Mouse (Mus musculus) kidney, postnatal 0 days (tissue): ENCODE data around the gene Dpysl5. TPM values are rescaled to one million over a fixed set of nuclear protein-coding genes. Genes with fewer than 3 reads are reported as not detected.

Source experiments
- ATAC-seq: fragments of 200-750 bp; cut with Nextera tagmentation; replicated peaks from 2 replicates; pipeline ENCODE4 v1.8.0; 2017; ENCODE audit warnings: low read depth, moderate number of reproducible peaks, moderate TSS enrichment, moderate library complexity; ENCODE audit not compliant: low FRiP score
- DNase-seq: peaks from one replicate; pipeline ENCODE4 v3.0.0-alpha.2; 2016; ENCODE audit warnings: low spot score
- H3K27ac ChIP-seq: fragments of 300-500 bp; sonication (generic); 2 replicates; pipeline ENCODE4 v1.5.1; 2014; ENCODE audit warnings: mild to moderate bottlenecking
- H3K27me3 ChIP-seq: fragments of 300-500 bp; sonication (generic); 2 replicates; pipeline ENCODE4 v1.6.1; 2014; ENCODE audit warnings: low read length, mixed read lengths; ENCODE audit not compliant: insufficient read depth
- H3K36me3 ChIP-seq: fragments of 300-500 bp; sonication (generic); 2 replicates; pipeline ENCODE4 v1.6.1; 2014; ENCODE audit warnings: low read length, mixed read lengths; ENCODE audit not compliant: insufficient read depth
- H3K4me1 ChIP-seq: fragments of 300-500 bp; sonication (generic); replicated peaks from 2 replicates; pipeline ENCODE4 v1.6.1; 2014; ENCODE audit warnings: antibody characterized with exemption, low read length, mixed read lengths; ENCODE audit not compliant: insufficient read depth
- H3K4me2 ChIP-seq: fragments of 300-500 bp; sonication (generic); 2 replicates; pipeline ENCODE4 v1.6.1; 2014; ENCODE audit warnings: mild to moderate bottlenecking, low read length, moderate library complexity, mixed read lengths
- H3K4me3 ChIP-seq: fragments of 300-500 bp; sonication (generic); replicated peaks from 2 replicates; pipeline ENCODE4 v1.5.1; 2014; ENCODE audit warnings: low read depth, low read length
- H3K9ac ChIP-seq: fragments of 300-500 bp; sonication (generic); 2 replicates; pipeline ENCODE4 v1.6.1; 2014; ENCODE audit warnings: low read depth, low read length
- H3K9me3 ChIP-seq: fragments of 300-500 bp; sonication (generic); replicated peaks from 2 replicates; pipeline ENCODE4 v1.6.1; 2016; ENCODE audit warnings: low read length, inconsistent platforms, mixed read lengths
- CTCF ChIP-seq: IDR thresholded peaks from 2 replicates; pipeline ENCODE4 v1.5.1; 2016; ENCODE audit warnings: antibody characterized with exemption, low read depth, mild to moderate bottlenecking, moderate library complexity
- WGBS: fragments of 180-500 bp; shearing (Covaris S2); extraction: QIAGEN DNeasy Blood & Tissue Kit; methylation state at CpG from one replicate; pipeline ENCODE4 v1.1.7; 2014; 5-methylcytosine and 5-hydroxymethylcytosine counted together
- polyA plus RNA-seq: library from polyadenylated mRNA; unstranded; fragments of >200 nt; fragmentation: Nextera tagmentation; extraction: Ambion mirVana; gene quantifications from 2 replicates; pipeline ENCODE4 v1.2.1, GENCODE M21; 2015

The Dpysl5 gene
- polyA plus RNA-seq, 1 experiment from 2014 or later = 2.1 TPM

DNA sequence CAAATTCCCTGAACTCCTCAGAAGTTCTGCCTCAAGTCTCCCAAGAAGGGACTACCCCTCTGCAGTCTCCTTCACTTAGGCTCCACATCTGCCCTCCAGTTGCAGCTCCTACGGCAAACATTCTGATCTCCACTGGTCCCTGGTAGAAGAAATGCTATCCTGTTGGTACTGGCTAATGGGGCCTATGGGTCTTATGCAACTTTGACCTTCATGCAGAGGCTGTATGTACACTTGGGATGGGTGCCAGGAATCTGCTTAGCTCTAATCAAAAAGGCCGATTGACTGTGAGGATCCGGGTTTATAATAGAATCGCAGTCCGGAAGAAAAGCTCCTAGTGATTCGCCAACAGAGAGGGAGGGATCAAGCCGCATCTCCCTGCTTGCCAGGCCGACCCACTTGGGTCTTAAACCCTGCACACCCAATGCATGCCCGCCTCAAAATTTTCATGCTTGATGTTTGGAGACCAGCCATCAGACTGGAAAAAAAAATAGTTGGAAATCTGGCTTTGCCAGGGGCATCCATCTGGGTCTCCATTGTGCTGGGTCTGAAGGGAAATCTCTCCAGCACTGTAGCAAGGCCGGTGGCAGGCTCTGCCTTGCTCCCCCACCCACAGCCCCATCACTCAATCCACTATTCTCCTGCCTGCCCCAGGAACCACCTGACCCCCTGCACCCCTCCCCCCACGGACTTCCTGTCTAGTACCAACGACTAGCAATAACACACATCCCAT, 38.4 kb downstream of the Dpysl5 start:
- no peak overlapping the region for H3K4me3 ChIP-seq
- H3K9ac ChIP-seq = no peak overlapping the region
- no peak overlapping the region for H3K4me2 ChIP-seq
- WGBS = 78% methylated on average over 12 of the region's 12 CpGs
- no peaks in the 10 kb centered on the region for H3K27me3 ChIP-seq
- ATAC-seq (no peak), DNase-seq (no peak)
- H3K9me3 ChIP-seq = no peaks in the 10 kb centered on the region
- no peaks in the 10 kb centered on the region for H3K36me3 ChIP-seq
- H3K27ac ChIP-seq = no peak overlapping the region
- H3K4me1 ChIP-seq = no peaks in the 10 kb centered on the region; the same call in 1 of the 2 replicates
- no peak for TF ChIP-seq CTCF

GRCm38 (mm10) chr5:30751071-30751470, 39.7 kb downstream of the Dpysl5 start:
- 74% methylated on average over 5 of the region's 5 CpGs for WGBS
- no peaks in the 10 kb centered on the region; the same call in 1 of the 2 replicates for H3K4me1 ChIP-seq
- H3K27ac ChIP-seq = no peak overlapping the region
- DNase-seq = no peak
- no peak overlapping the region for H3K4me3 ChIP-seq
- no peaks in the 10 kb centered on the region for H3K36me3 ChIP-seq
- no peaks in the 10 kb centered on the region for H3K9me3 ChIP-seq
- H3K9ac ChIP-seq = no peak overlapping the region
- no peak overlapping the region for H3K4me2 ChIP-seq
- no peaks in the 10 kb centered on the region for H3K27me3 ChIP-seq
- ATAC-seq = no peak
- no peak for TF ChIP-seq CTCF

- Histone ChIP-seq H3K9ac (no peak overlapping the region), H3K27me3 (no peaks in the 10 kb centered on the region), H3K4me3 (no peak overlapping the region), H3K27ac (no peak overlapping the region), H3K36me3 (no peaks in the 10 kb centered on the region), H3K4me2 (no peak overlapping the region), H3K9me3 (no peaks in the 10 kb centered on the region), H3K4me1 (no peaks in the 10 kb centered on the region; the same call in 1 of the 2 replicates)
- DNase-seq (no peak), ATAC-seq (no peak)
- TF ChIP-seq CTCF = no peak
- WGBS = 78% methylated on average over 4 of the region's 4 CpGs
These were observed 41.8 kb downstream of the Dpysl5 start for GRCm38 (mm10) chr5:30753128-30753527.

DNA sequence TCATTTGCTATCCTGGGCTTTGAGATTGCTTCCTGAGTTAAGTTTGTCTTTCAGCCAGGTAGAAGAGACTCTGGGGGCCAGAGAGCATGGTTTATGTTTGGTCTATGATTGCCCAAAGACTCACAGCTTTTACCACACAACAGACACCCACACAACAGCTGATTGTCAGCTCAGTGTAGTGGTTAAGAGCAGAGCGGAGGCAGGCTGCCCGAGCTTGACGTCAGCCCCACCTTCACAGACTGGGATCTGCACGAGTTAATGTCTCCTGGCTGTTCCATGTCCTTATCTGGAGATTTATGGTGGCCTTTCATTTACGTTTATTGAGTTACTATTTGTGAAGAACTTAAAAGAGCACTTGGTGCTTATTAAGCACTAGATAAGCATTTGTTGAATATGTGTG, 43.9 kb downstream of the Dpysl5 start:
- Histone ChIP-seq H3K4me1 (no peaks in the 10 kb centered on the region), H3K27ac (no peak overlapping the region), H3K36me3 (no peaks in the 10 kb centered on the region), H3K9me3 (no peaks in the 10 kb centered on the region), H3K4me3 (no peak overlapping the region), H3K4me2 (no peak overlapping the region), H3K9ac (no peak overlapping the region), H3K27me3 (no peaks in the 10 kb centered on the region)
- ATAC-seq (no peak), DNase-seq (no peak)
- WGBS = 46% methylated on average over 5 of the region's 5 CpGs
- TF ChIP-seq CTCF = no peak

DNA sequence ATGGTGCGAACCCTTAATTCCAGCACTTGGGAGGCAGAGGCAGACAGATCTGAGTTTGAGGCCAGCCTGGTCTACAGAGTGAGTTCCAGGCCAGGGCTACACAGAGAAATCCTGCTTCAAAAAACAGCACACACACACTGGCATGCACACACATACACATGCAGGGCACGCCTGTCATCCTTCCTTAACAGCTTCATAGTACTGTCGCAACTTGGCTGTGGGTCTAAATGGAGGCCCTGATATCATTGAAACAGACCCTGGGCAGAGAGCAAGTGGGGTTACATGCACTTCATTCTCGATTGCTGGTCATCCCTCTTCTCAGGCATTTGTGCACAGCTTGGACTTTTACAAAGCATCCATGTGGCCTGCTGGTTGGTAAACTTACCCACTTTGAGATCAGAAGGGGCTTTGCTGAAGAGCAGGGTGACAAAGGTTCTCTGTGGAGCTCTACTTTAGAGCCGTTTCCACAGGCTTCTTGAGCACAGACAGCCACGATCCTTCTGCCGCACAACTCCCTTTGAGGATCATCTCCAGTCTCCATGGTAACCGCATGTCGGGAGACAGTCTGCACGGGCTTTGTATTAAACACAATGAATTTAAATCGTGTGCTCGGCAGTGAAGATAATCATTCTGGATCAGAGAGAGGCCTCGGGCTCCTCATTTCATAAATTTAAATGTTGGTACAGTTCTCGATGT, 51.6 kb downstream of the Dpysl5 start:
- Histone ChIP-seq H3K4me1 (no peaks in the 10 kb centered on the region), H3K9me3 (no peaks in the 10 kb centered on the region), H3K4me3 (no peak overlapping the region), H3K36me3 (no peaks in the 10 kb centered on the region), H3K9ac (no peak overlapping the region), H3K4me2 (no peak overlapping the region), H3K27ac (no peak overlapping the region), H3K27me3 (no peaks in the 10 kb centered on the region)
- no peak for DNase-seq
- WGBS = 78% methylated on average over 14 of the region's 14 CpGs
- ATAC-seq = no peak
- TF ChIP-seq CTCF = no peak

DNA sequence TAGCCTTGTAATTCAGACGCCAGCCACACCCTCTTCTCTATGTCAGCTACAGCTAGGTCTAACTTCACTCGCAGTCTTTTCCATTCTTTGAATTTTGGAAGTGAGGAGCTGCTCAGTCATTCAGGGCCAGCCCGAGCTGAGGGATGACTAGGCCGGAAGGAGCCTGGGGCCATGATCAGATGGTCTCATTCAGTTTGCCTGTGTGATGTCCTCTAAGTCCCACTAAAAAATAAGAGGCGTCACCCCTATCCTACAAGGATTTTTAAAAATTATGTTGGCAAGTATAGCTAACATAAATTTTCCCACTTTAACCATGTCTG, 52.1 kb downstream of the Dpysl5 start:
- Histone ChIP-seq H3K9me3 (no peaks in the 10 kb centered on the region), H3K4me1 (no peaks in the 10 kb centered on the region), H3K27me3 (no peaks in the 10 kb centered on the region), H3K36me3 (no peaks in the 10 kb centered on the region), H3K4me3 (no peak overlapping the region), H3K4me2 (no peak overlapping the region), H3K27ac (no peak overlapping the region), H3K9ac (no peak overlapping the region)
- DNase-seq = no peak
- TF ChIP-seq CTCF = no peak
- no peak for ATAC-seq
- 86% methylated on average over 5 of the region's 5 CpGs for WGBS
